8 mouse cellular contexts compared by ENCODE assay signal in the genomic region with DNA sequence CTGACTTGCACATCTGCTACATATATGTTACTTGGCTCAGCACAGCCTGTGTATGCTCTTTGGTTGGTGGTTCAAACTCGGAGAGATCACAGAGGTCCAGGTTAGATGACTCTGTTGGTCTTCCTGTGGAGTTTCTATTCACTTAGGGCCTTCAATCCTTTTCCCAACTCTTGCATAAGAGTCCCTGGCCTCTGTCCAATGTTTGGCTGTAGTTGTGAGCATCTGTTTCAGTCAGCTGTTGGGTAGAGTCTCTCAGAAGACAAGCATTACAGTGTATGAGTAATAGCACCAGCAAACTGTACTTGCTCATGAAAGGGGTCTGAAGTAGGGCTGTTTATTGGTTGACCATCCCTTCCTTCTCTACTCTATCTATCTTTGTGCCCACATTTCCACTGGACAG.
DNase-seq lines count a peak whose midpoint lies in the region.

No protein-coding gene starts in this region.

- peak; percentile 12 for DNase-seq in kidney, postnatal 14 days
- DNase-seq in kidney, adult 18-20 months, result no peak
- DNase-seq in adrenal gland, postnatal 10 days, result peak; percentile 62
- DNase-seq in heart, postnatal 25 days (ENCODE audit: low spot score), result peak; percentile 47
- peak; percentile 62 for DNase-seq in lung, postnatal 36 days
- DNase-seq in testis, postnatal 14 days (ENCODE audit: low spot score), result no peak
- DNase-seq in natural killer cell, adult 2 months (ENCODE audit: low spot score in 2 of 2), result no peak
- DNase-seq in spleen, postnatal 14 days (ENCODE audit: low spot score in 2 of 2), result no peak

- intact Hi-C loops in heart, postnatal 25 days (cut with DNase I), result no loop called here

Comparison
In these comparisons a context has a peak if more than half of its experiments do, and no peak if none do; other contexts are left out.
1. DNase-seq: peak in kidney, postnatal 14 days (single experiment), adrenal gland, postnatal 10 days (single experiment), heart, postnatal 25 days (single experiment) and lung, postnatal 36 days (single experiment); none in kidney, adult 18-20 months (single experiment), testis, postnatal 14 days (single experiment), natural killer cell, adult 2 months (0 of 2) and spleen, postnatal 14 days (0 of 2).